Mouse (Mus musculus) lung, postnatal 0 days (tissue): ENCODE measurements around the gene Rtp2.

Experiments
- CTCF ChIP-seq: IDR thresholded peaks from 2 replicates; pipeline ENCODE4 v1.5.1; 2016; ENCODE audit warnings: antibody characterized with exemption, mild to moderate bottlenecking
- EP300 ChIP-seq: IDR thresholded peaks from 2 replicates; pipeline ENCODE4 v1.6.1; 2016; ENCODE audit warnings: antibody characterized with exemption, mild to moderate bottlenecking, control low read depth

GRCm38 (mm10) chr16:23947654-23948053 lies 15.5 kb upstream of the Rtp2 start:
- TF ChIP-seq CTCF = no peak
- no peak for TF ChIP-seq EP300
